Mouse (Mus musculus) WW6 (cell line): ENCODE measurements at regions not wholly inside any gene's neighbourhood (a gene's known extent, or its start where the extent isn't known, plus 50 kb on each side); places are given as distances from the start of the nearest gene placed in this dataset.
"Not testable (repeated sequence)": the region's sequence is repeated elsewhere in the genome, so short reads cannot be mapped to it uniquely, and the experiment has no call there.

Experiments
- DNase-seq: peaks from one replicate; pipeline ENCODE4 v3.0.0-alpha.2; 2013; ENCODE audit warnings: low read depth, low spot score

DNA sequence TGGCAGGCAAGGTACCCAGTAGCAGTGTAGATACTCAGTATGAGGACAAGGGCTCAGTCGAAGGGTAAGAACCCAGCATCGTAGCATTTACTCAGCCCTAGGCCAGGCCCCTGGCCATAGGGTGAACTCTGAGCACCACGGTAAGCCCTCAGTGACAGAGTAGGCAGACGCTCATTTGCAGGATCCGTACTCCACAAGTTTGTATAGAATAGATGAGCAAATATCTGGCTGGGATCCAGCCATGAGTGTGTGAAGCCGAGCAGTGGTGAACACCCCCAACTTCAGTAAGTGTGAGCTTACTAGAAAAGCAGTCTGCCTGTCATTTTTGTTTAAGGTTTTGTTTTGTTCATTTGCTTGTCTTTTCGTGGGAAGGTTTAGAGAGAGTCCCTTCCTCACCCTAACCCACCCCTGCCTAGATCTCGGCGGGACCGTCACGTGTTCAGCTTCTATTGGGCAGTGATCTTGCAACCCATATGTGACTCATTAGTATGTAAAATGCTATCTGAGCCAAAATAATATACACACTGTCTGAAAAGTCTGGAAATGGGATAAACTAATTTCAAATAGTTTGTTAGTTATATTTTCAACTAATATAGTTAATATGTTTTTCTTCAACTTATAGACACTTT, 76.3 kb downstream of the Gm5447 start:
- no peak for DNase-seq

DNA sequence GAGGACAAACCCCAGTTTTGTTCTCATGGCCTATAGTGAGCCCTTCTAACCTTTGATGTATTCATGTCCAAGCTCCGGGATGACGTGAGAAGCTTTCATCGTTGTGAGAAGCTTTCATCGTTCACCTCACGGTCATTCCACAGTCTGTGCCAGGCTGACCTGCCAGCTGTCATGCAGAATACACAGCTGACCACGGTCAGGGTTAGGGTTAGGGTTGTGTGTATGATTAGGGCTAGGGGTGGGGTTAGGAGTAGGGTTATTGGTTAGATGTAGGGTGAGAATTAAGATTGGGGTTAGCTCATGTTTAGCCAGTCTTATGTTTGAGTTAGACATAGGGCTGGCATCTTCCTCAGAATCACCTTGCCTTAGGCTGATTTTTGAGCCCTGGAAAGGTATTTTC, 77.6 kb downstream of the Gm5447 start:
- DNase-seq: not testable (repeated sequence)

DNA sequence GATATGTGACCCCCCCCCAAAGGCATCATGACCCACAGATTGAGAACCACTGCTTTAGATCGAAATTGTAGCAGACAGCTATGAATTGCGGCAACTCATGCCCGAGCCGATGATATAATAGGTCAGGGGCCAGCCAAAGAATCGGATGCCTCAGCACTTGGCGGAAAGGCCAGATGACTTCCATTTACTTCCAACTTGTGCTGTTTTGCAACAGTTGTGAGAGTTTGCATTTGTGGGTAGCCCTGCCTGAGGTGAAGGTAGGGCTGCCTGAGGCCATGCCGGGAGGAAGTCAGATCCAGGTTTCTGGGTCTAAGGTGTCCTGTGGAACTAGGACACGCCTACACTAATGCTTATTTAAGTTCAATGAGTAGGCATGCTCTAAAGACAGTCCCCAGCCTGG, 80.4 kb downstream of the Gm5447 start:
- no peak for DNase-seq

DNA sequence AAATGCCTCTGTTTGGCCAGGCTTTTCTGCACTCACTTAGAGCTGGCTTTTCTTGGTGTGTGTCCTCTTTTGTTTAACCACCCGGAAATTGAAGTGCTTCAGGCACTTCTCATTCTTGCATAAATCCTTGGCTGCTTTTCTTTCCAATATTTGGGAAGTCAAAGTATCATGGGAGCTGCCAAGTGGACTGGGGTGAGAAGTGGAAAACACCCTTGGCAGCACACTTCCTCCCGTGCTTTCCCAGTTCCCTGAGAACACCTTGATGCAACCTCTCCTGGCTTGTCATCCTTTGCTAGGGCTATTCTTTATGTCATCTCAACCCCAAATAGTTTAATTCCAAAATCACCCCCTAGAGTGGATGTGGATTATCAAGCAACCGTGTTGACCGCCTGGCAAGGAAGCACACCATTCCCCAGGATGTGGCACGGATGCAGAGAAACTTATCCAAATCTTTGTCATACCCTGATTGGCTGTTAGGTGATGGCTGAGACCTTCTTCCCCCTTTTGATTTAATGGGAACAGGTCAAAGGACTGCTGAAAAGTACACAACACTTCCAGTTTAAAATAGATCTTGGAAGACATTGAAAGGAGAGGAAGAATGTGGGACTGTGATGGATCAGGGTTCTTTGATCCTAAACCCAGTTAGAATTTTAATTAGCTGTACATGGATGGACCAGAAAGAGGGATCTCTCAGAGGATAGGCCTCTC, 81.5 kb downstream of the Gm5447 start:
- DNase-seq: no peak

DNA sequence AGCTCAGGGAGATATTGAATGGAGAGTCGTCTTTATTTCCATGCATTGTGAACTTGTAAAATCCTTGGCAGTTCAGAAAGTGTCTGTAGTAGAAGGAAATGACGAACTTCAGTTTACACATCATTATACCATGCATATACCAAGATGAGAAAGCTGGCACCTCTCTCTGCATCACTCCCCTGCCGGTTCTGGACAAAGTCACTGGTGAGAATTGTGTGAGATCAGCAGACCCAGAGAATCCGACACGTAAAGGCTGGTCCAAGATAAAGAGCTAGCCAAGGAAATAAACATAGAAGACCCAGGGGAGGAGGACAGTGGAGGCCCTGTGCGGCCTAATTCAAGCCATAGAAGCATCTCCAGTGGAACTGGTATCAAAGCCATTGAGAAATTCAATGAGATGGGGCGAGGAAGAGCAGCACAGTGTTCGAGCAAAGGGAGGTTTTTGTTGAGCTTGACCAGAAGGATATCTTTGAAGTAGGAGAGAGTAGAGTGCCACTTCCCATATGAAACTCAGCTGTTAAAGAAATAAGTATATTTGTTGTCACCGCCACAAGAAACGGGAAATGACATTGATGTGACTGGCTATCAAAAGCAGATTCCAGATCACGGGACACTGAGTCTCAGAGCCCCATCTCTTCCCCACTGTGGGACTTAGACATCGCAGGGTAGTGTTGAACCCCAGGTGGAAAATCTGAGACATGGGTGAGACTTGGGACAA, 82.3 kb downstream of the Gm5447 start:
- no peak for DNase-seq

DNA sequence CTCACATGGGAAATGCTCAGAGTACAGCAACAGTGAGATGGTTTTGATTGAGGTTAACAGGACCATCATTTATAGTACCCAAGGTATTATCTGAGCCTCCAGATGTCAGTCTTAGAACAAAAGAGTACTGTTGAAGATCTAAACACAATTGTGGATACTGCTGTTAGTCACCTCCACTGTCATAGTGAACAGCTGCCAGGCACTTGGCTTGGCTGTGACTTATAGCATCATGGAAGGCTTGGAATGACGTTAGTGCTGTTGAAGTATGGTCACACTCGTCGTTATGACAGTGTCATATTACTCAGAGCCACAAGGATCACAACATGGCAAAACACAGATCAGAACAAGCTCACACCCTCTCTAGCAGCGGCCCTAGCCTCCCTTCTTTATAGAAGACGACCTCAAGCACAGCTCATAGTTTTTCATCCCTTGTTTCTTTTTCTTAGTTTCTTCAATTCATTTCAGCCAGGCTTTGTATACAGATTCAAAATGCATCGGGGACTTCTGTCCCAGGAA, 87.0 kb downstream of the Gm5447 start:
- no peak for DNase-seq

DNA sequence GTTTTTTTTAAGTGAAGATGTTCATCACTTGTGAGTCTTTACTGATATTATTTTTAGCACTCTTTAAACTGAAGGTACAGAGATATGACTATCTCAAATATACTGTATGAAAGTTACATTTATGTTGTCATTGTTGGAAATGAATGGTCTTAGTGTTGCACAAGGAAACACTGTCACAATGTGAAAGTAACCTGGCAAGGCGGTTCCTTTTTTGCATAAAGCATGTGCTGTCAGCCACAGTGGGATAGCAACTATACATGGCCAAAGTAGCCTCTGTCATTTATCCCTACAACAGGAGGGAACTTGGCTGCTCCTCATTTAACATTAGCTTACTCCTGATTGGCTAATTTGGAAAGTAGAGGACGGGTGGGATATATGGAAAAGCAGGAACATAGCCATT, 94.3 kb downstream of the Gm5447 start:
- no peak for DNase-seq

DNA sequence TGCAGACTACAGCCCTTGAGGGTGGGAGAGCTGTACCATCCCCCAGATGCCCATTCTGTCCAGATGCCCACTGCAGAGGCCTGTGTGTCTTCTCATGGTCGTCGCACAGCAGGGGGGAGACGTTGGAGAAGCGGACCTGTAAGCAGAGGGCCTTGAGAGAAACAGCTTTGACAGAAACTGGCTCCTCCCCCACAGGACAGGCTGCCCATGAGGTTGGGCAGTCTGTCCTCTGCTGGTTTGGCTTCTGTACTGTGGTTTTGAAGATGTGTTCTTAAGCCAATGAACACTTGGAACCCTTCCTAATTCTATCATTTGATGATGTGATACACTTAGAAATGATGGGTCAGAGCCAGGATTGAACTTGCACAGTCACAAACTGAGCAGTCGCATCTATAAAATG, 102.5 kb downstream of the Gm5447 start:
- DNase-seq: no peak

DNA sequence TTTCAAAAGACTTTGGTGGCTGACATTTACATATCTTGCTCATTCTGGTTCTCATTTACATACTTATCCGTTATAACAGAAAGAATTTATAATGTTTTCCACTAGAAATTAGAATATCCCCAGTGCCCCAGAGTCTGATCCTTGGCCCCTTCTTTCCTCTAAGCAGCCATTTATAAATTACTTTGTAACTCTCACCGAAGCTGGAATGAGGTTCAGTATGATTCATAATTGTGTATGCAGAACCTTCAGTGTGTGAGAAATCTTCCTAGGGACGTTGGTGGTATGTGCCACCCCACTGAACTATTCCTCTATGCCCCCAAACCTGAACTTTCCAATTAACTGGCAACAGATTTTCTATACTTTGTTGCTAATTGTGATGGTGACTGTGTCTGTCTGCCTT, 104.7 kb downstream of the Gm5447 start:
- no peak for DNase-seq

DNA sequence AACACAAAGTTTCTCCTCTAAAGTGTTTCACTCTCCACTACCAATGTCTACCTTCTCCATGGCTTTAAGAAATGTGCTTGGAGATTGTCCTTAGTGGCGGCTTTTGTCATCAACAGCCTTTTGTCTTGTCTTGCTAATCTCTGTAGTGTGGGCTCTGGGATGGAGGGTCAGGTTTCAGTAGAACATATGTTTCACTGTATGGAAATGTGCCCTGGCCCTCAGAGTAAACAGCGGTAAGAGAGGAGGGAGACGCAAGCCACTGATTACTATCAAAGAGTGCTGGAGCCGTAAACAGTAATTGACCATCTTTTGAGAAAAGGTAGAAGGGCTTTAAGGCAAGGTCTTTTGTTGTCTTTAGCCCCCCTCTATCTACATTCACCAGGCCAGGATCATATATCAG, 106.2 kb downstream of the Gm5447 start:
- DNase-seq: no peak

DNA sequence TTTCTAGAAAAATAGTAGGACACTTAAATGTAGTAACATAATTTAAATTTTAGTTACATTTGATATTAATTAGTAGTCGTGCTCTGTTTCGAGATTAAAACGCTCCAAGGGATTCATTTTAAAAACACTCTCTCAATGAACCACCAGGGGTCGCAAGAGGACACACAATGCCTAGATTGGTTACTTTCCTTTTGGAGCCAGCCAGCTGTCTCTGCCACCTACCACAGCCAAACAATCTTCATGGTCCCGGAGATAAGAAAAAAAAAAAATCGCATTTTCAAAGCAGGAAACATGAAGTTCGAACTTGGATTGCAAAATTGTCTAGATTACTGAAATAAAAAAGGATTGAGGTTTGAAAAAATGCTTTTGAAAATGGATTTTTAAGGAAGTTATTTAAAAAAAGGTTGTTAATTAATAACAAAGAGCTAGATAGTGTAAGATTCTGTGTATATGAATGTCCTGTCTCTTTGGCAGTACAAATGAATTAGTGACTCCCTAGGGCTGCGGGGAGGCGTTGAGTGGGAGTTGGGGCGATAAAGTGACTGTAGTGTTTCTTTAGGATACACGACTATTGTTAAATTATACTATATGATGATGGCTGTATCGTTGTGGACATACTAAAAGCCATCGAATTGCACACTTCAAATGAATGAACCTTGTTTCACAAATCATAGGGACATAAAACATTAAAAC, 108.6 kb downstream of the Gm5447 start:
- DNase-seq: peak; percentile 18

DNA sequence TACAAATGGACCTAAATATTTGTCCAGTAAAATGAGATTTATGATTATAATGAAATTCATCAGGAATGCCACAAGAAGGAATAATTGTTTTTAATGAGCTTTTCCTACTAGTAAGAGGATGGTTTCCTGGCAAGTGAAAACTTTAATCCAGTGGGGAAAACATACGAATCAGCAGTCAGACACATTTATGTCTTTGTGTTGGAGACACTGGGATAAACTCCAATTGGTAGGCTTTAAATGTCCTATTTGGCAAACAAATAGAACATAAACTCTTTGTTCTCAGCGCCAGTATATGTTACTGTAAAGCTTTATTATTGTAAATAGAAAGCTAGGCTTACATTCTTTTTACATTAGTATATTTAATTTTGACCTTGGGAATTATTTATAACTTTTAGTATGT, 127.0 kb downstream of the Gm5447 start:
- DNase-seq: no peak

DNA sequence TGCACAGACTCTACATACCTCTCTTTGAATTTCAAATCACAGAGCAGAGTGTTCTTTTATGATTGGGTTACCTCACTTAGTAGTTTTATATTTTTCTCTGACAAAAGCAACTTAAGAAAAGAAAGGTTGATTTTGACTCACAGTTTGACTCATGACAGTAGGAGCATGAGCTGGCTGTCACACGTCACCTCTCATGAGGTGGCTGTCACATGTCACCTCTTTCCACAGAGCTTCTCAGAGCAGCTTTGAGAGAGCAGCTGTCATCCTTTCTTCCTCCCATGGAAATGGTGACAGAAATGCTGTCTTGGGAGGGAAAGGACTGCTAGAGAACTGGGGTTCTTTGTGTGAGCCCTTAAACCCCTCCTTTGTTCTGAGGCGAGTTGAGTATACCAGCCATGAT, 133.4 kb downstream of the Gm5447 start:
- no peak for DNase-seq

DNA sequence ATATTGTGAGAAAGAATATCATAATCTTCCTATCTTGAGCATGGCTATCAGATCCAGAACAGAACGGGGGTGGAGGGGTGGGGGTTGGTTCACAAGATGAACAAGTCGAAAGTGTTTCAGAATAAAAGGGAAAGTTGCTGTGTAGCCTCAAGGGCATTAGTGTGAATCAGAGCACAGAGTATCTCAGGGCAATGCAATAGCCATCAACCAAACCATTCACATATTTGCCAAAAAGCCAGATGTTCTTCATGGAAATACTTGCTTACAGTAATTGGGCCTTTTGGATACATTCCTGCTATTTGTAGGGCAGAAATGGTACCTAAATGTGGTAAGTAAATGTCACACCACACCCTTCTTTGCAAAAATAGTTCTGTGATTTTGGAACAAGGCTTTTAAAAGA, 135.2 kb downstream of the Gm5447 start:
- DNase-seq: no peak

DNA sequence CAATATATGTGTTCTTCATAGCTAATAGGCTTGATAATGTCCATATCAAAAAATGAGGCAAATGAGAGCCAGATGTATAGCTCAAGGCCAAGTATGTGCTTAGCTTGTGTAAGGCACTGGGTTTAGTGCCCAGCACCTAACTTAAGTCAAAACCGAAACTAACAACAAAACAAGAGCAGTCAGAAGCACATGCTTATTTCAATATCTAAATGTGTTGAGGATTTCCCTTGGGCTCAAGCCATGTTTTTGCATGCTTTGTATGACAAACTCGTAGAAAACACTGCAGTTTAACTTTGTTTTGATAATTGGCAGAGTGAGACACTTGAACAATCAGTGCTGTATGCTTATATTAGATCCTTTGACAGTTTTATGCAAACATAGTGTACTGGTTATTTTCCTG, 148.7 kb downstream of the Gm5447 start:
- DNase-seq: no peak

DNA sequence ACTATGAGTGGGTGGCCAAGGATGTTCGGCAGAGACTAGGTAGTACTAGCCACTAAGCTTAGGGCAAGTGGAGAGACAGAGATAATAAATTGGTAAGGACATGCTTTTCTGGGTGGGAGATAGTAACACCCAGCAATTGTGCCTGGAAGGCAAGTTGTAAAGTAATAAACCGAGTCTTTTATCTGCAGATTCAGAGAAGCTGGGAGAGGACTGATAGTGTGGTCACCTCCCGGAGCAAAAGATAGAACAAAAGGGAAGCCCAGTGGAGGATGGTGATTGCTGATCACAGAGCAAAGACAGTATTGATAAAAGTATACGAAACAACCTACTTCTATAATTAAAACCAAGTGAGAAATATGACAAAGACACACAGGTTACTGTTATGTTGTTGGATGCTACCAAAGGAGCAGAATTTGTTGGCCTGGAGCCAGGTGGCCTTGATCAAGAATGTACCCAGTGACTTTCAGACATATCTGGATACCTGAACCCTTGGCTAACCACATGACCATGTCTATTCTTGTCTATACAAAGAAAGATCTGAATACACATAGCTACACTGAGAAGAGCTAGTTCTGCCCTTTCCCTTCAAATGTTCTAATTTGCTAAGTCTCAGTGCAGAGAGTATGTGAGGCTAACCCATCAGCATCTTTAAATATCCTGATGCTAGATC, 150.7 kb downstream of the Gm5447 start:
- no peak for DNase-seq

DNA sequence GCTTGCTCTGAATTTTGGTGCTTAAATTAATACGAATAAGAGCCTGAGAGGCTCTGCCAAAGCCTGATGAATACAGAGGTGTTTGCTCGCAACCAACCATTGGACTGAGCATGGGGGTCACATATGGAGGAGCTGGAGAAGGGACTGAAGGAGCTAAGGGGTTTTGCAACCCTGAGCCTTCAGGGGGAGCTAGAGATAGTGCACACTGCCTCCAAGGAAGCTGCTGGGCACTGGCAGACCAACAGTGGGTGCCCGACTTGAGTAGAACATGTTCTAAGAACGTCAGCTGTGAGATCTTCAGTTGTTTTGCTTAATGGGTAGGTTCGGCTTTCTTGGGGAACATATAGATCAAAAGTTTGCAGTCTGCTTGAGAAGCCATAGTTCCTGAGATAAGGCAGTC, 158.5 kb downstream of the Gm5447 start:
- no peak for DNase-seq

DNA sequence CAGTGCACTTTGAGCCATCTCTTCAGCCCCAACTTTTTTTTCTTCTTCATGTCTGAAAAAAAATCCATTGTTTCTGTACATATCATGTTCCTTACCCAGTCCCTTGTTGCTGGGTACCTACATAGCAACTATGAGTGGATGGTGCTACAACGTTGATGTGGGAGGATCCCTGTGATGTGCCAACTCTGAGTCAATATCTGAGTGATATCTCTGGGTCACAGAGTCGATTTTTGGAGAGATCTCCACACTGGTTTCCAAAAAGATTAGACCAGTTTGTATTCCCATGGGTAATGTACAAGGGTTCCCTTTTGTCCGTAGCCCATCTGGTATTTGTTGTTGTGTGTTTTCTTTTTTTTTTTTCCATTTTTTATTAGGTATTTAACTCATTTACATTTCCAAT, 165.7 kb downstream of the Gm5447 start:
- DNase-seq: no peak

DNA sequence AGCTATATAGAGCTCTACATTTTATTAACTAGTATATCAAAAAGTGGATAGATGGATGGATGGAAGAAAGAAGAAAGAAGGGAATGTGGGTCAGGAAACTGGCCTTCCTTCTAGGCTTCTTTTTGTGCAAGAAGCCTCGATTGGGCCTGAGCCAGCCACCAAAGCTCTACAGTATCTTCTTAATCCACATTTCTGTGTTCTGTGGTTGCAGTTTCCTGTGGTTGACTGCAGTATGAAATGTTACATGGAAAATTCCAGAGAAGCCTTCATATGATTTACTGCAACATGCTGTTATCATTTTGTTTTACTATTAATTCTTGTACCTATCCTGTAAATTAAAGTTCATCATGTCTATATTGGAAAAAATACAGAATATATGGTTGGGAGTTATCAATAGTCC, 173.3 kb downstream of the Gm5447 start:
- DNase-seq: no peak

DNA sequence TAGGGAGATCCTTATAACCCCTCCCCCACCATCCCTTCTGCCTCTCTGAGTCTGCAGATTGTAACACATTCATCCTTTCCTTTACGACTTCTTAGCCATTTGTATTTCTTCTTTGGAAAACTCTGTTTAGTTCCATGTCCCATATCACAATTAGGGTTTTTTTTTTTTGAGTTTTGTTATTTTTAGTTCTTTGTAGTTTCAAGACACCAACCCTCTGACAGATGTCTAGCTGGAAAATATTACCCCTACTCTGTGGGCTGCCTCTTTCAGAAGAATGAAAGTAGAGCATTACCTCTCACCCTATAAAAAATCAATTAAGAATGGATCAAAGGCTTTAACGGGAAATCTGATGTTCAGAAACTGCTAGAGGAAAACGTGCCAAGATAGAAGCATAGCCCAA, 180.1 kb downstream of the Gm5447 start:
- no peak for DNase-seq

DNA sequence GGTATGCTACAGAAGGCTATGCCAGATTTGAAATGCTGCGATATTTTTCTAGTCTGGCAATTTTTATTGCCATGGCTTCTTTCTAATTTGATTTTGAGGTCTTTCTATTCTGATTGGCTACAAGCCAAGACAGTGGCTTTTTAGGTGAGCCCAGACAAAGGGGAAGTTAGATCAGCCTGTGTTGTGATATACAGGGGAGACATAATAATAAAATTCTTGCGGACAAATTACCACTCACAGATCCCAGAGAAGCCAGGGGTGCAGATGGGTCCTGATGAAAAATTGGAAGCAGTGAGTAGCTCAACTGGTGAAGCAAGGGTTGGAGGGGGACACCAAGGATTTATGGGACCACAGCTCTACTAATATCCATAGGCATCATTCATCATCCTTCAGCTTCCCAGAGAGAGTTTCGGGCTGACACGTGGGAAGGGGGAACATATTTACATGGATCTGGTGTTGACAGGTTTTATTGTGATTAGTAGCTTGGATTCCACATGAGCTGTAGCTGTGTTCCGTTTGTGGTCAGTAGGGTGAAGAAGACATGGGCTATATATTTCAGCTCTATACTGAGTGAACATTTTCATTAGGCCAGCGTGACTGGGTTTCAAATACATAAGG, 190.0 kb downstream of the Gm5447 start:
- no peak for DNase-seq
